Mouse (Mus musculus) cortical plate, adult 2 months (tissue): ENCODE results near the gene Bcor. TPM values are rescaled to one million over a fixed set of nuclear protein-coding genes. Genes with fewer than 3 reads are reported as not detected.

Experiments used
- H3K27ac ChIP-seq: fragments of 200-500 bp; 2 replicates; pipeline ENCODE4 v1.5.1; 2012; ENCODE audit warnings: low read length, control low read depth, inconsistent platforms; ENCODE audit not compliant: insufficient read depth
- H3K4me1 ChIP-seq: fragments of 200-500 bp; 2 replicates; pipeline ENCODE4 v1.6.1; 2011; ENCODE audit warnings: low read length; ENCODE audit not compliant: control insufficient read depth, insufficient read depth
- H3K4me3 ChIP-seq: fragments of 200-500 bp; 2 replicates; pipeline ENCODE4 v1.5.1; 2011; ENCODE audit warnings: mild to moderate bottlenecking, low read length, control low read depth; ENCODE audit not compliant: insufficient read depth
- CTCF ChIP-seq: fragments of 200-500 bp; IDR thresholded peaks from 2 replicates; pipeline ENCODE4 v1.5.1; 2011; ENCODE audit warnings: mild to moderate bottlenecking, control low read depth, low read length; ENCODE audit not compliant: insufficient read depth; ENCODE audit errors: extremely low read depth
- POLR2A ChIP-seq: fragments of 200-500 bp; IDR thresholded peaks from 2 replicates; pipeline ENCODE4 v1.6.1; 2011; ENCODE audit warnings: mild to moderate bottlenecking, low read length, control low read depth; ENCODE audit not compliant: insufficient read depth; ENCODE audit errors: extremely low read depth
- polyA plus RNA-seq: library from polyadenylated mRNA; depleted of rRNA; stranded (reverse); fragments of >200 nt; gene quantifications from 2 replicates; pipeline ENCODE4 v1.2.3, GENCODE M21; 2012

Gene Bcor
- polyA plus RNA-seq, 1 experiment: 17.7 TPM

GRCm38 (mm10) chrX:11988191-11988896 lies 171.8 kb downstream of the Bcor start:
- TF ChIP-seq CTCF: no peak
- no peak for TF ChIP-seq POLR2A
- Histone ChIP-seq H3K4me3 (no peak overlapping the region), H3K4me1 (no peaks in the 10 kb centered on the region), H3K27ac (no peak overlapping the region)

- H3K4me1 ChIP-seq: no peaks in the 10 kb centered on the region
- TF ChIP-seq POLR2A (no peak), CTCF (no peak)
- H3K27ac ChIP-seq: no peak overlapping the region
- no peak overlapping the region for H3K4me3 ChIP-seq
These were observed 172.6 kb downstream of the Bcor start for GRCm38 (mm10) chrX:11987602-11988001.
